ENCODE assay signal across 9 mouse cellular contexts in the genomic region with DNA sequence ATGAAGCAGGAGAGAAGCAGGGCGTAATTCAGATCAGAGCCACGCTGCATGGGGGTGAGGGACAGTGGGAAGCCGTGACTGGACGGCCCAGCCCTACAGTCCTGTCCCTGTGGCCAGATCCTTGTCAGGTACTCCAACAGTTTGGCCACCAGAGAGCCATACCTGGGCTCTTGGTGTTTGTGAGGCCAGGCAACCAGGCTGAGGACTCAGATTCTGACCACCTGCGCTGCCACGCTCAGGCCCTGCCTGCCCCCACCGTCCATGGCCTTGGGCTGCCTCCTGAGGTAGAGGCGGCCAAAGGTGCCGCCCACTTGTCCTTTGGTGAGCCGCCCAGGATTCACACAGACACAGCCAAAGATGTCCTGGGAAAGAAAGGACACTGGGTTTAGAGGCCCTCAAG. TPM values are rescaled to one million over a fixed set of nuclear protein-coding genes. Genes with fewer than 3 reads are reported as not detected.
A peak's percentile ranks its signal among the peaks of the same experiment; 100 is the strongest.
DNase-seq lines count a peak whose midpoint lies in the region; ATAC-seq lines count a peak whose summit lies in the region.
"Had no signal": no experiment of that assay in that cellular context is flagged by ENCODE, and none has a peak within 500 bp of the region (broad histone marks: within the 10 kb centered on the region; RNA-seq: fewer than 3 reads in every experiment).

No protein-coding gene starts in this region.

- H3K4me1 ChIP-seq in forebrain, embryonic 13.5 days, result peaks cover 25% of the 10 kb centered on the region
- H3K4me1 ChIP-seq in forebrain, embryonic 10.5 days, result peaks cover 16% of the 10 kb centered on the region
- H3K4me1 ChIP-seq in kidney, embryonic 16.5 days (ENCODE audit: insufficient read depth, low read length), result peaks cover 53% of the 10 kb centered on the region
- peaks cover 35% of the 10 kb centered on the region for H3K4me1 ChIP-seq in intestine, embryonic 16.5 days (ENCODE audit: control insufficient read depth, insufficient read depth, low read length)

- no peak for DNase-seq in forebrain, embryonic 10.5 days (ENCODE audit: extremely low spot score, low spot score)
- no peak for DNase-seq in kidney, postnatal 25 days
- peak; percentile 62 for DNase-seq in adrenal gland, postnatal 25 days
- no peak for DNase-seq in ovary, postnatal 36 days (ENCODE audit: low spot score)

- H3K27me3 ChIP-seq in forebrain, embryonic 13.5 days, result no peaks in the 10 kb centered on the region
- no peaks in the 10 kb centered on the region for H3K27me3 ChIP-seq in forebrain, embryonic 10.5 days (ENCODE audit: poor library complexity, severe bottlenecking)
- no peaks in the 10 kb centered on the region for H3K27me3 ChIP-seq in kidney, embryonic 16.5 days (ENCODE audit: insufficient read depth, low read length)
- no peaks in the 10 kb centered on the region for H3K27me3 ChIP-seq in intestine, embryonic 16.5 days (replicated peaks; ENCODE audit: control insufficient read depth, insufficient read depth, low read length)

- H3K9ac ChIP-seq in forebrain, embryonic 13.5 days, result no peak overlapping the region
- 0 out of 2 replicates have a peak overlapping the region, but pooled peaks have one; percentile 41 for H3K9ac ChIP-seq in kidney, embryonic 16.5 days (replicated peaks; ENCODE audit: low read length)
- H3K9ac ChIP-seq in intestine, embryonic 16.5 days (ENCODE audit: low read depth, low read length), result peak overlapping the region; percentile 31

- H3K36me3 ChIP-seq in forebrain, embryonic 13.5 days (ENCODE audit: poor library complexity, severe bottlenecking), result peaks cover 45% of the 10 kb centered on the region
- H3K36me3 ChIP-seq in forebrain, embryonic 10.5 days (replicated peaks), result peaks cover 71% of the 10 kb centered on the region
- H3K36me3 ChIP-seq in kidney, embryonic 16.5 days (ENCODE audit: insufficient read depth, low read length), result peaks cover 6% of the 10 kb centered on the region; the same call in 1 of the 2 replicates
- peaks cover 3% of the 10 kb centered on the region for H3K36me3 ChIP-seq in intestine, embryonic 16.5 days (ENCODE audit: control insufficient read depth, insufficient read depth, low read length)

- no peak for ATAC-seq in forebrain, embryonic 13.5 days
- ATAC-seq in kidney, embryonic 16.5 days (ENCODE audit: low FRiP score, low TSS enrichment), result no peak
- no peak for ATAC-seq in intestine, embryonic 16.5 days
- no peak for ATAC-seq in CD4-positive, CD25-positive, alpha-beta regulatory T cell, adult 4 months

- H3K27ac ChIP-seq in forebrain, embryonic 13.5 days, result peak overlapping the region; percentile 63; the same call in 1 of the 2 replicates
- H3K27ac ChIP-seq in forebrain, embryonic 10.5 days, result no peak overlapping the region
- peak overlapping the region; percentile 91 for H3K27ac ChIP-seq in kidney, embryonic 16.5 days (ENCODE audit: low read length)
- peak overlapping the region; percentile 46 for H3K27ac ChIP-seq in intestine, embryonic 16.5 days (ENCODE audit: low read length)

- H3K9me3 ChIP-seq in forebrain, embryonic 13.5 days (replicated peaks), result no peaks in the 10 kb centered on the region
- no peaks in the 10 kb centered on the region for H3K9me3 ChIP-seq in forebrain, embryonic 10.5 days
- H3K9me3 ChIP-seq in kidney, embryonic 16.5 days (ENCODE audit: low read length), result no peaks in the 10 kb centered on the region
- H3K9me3 ChIP-seq in intestine, embryonic 16.5 days (ENCODE audit: control insufficient read depth, low read length), result no peaks in the 10 kb centered on the region

- 90% methylated on average over 10 of the region's 10 CpGs for WGBS in forebrain, embryonic 13.5 days
- WGBS in forebrain, embryonic 10.5 days, result 90% methylated on average over 10 of the region's 10 CpGs
- WGBS in kidney, embryonic 16.5 days, result 82% methylated on average over 10 of the region's 10 CpGs
- WGBS in intestine, embryonic 16.5 days, result 81% methylated on average over 10 of the region's 10 CpGs

- no peak overlapping the region for H3K4me2 ChIP-seq in forebrain, embryonic 13.5 days
- no peak overlapping the region for H3K4me2 ChIP-seq in kidney, embryonic 16.5 days (replicated peaks; ENCODE audit: low read depth, low read length)
- no peak overlapping the region for H3K4me2 ChIP-seq in intestine, embryonic 16.5 days (ENCODE audit: low read depth, low read length)

- H3K4me3 ChIP-seq in forebrain, embryonic 13.5 days, result no peak overlapping the region
- H3K4me3 ChIP-seq in forebrain, embryonic 10.5 days, result no peak overlapping the region
- H3K4me3 ChIP-seq in kidney, embryonic 16.5 days (ENCODE audit: low read length), result no peak overlapping the region
- H3K4me3 ChIP-seq in intestine, embryonic 16.5 days (ENCODE audit: low read length), result no peak overlapping the region

RNA-seq across cellular contexts. Expression of a gene that starts 16.0 kb away (rescaled TPM):
- 4.2 and 4.6 TPM in 2 replicates for polyA plus RNA-seq in forebrain, embryonic 13.5 days (2015; fragmentation: Nextera tagmentation; extraction: Ambion mirVana)
- polyA plus RNA-seq in forebrain, embryonic 10.5 days (2016; fragmentation: Nextera tagmentation; extraction: Ambion mirVana), result 1.1 and 1.5 TPM in 2 replicates
- 16.5 and 17.3 TPM in 2 replicates for polyA plus RNA-seq in kidney, embryonic 16.5 days (2015; fragmentation: Nextera tagmentation; extraction: Ambion mirVana)
- 6.2 and 8.5 TPM in 2 replicates for total RNA-seq in adrenal gland, postnatal 25 days (2021)
- polyA plus RNA-seq in intestine, embryonic 16.5 days (2015; fragmentation: Nextera tagmentation; extraction: Ambion mirVana), result 14.7 and 15.1 TPM in 2 replicates
- under 1 TPM in 1 of 2 experiments, not detected in 1; 0.34 TPM for polyA plus RNA-seq in CD4-positive, CD25-positive, alpha-beta regulatory T cell, adult 4 months (2017; shearing (Covaris generic))

RNA-seq across cellular contexts. Expression of a gene that starts 23.3 kb away (rescaled TPM):
- polyA plus RNA-seq in forebrain, embryonic 13.5 days (2015; fragmentation: Nextera tagmentation; extraction: Ambion mirVana), result 52.6 and 55.9 TPM in 2 replicates
- polyA plus RNA-seq in forebrain, embryonic 10.5 days (2016; fragmentation: Nextera tagmentation; extraction: Ambion mirVana), result 122 and 126 TPM in 2 replicates
- polyA plus RNA-seq in kidney, embryonic 16.5 days (2015; fragmentation: Nextera tagmentation; extraction: Ambion mirVana), result 77.7 and 82.1 TPM in 2 replicates
- total RNA-seq in adrenal gland, postnatal 25 days (2021), result 28.4 and 29.6 TPM in 2 replicates
- polyA plus RNA-seq in intestine, embryonic 16.5 days (2015; fragmentation: Nextera tagmentation; extraction: Ambion mirVana), result 58.4 and 61.7 TPM in 2 replicates
- polyA plus RNA-seq in CD4-positive, CD25-positive, alpha-beta regulatory T cell, adult 4 months (2017; shearing (Covaris generic)), result 10 to 100 TPM; 13.8 to 15.8 TPM

RNA-seq across cellular contexts. Expression of a gene that starts 27.8 kb away (rescaled TPM):
- 147 and 169 TPM in 2 replicates for polyA plus RNA-seq in forebrain, embryonic 13.5 days (2015; fragmentation: Nextera tagmentation; extraction: Ambion mirVana)
- polyA plus RNA-seq in forebrain, embryonic 10.5 days (2016; fragmentation: Nextera tagmentation; extraction: Ambion mirVana), result 246 and 247 TPM in 2 replicates
- polyA plus RNA-seq in kidney, embryonic 16.5 days (2015; fragmentation: Nextera tagmentation; extraction: Ambion mirVana), result 185 and 188 TPM in 2 replicates
- total RNA-seq in adrenal gland, postnatal 25 days (2021), result 88.9 and 103 TPM in 2 replicates
- 109 and 119 TPM in 2 replicates for polyA plus RNA-seq in intestine, embryonic 16.5 days (2015; fragmentation: Nextera tagmentation; extraction: Ambion mirVana)
- 100 to 1,000 TPM; 214 to 296 TPM for polyA plus RNA-seq in CD4-positive, CD25-positive, alpha-beta regulatory T cell, adult 4 months (2017; shearing (Covaris generic))

RNA-seq across cellular contexts. Expression of a gene that starts 45.3 kb away (rescaled TPM):
- polyA plus RNA-seq in forebrain, embryonic 13.5 days (2015; fragmentation: Nextera tagmentation; extraction: Ambion mirVana), result not detected in 2 replicates
- not detected in 2 replicates for polyA plus RNA-seq in forebrain, embryonic 10.5 days (2016; fragmentation: Nextera tagmentation; extraction: Ambion mirVana)
- polyA plus RNA-seq in kidney, embryonic 16.5 days (2015; fragmentation: Nextera tagmentation; extraction: Ambion mirVana), result not detected in 2 replicates
- not detected in 2 replicates for total RNA-seq in adrenal gland, postnatal 25 days (2021)
- not detected in 2 replicates for polyA plus RNA-seq in intestine, embryonic 16.5 days (2015; fragmentation: Nextera tagmentation; extraction: Ambion mirVana)
- not detected for polyA plus RNA-seq in CD4-positive, CD25-positive, alpha-beta regulatory T cell, adult 4 months (2017; shearing (Covaris generic))
- total RNA-seq: layer of hippocampus, postnatal 25 days had no signal

RNA-seq across cellular contexts. Expression of a gene that starts 46.7 kb away (rescaled TPM):
- 13.1 and 15.5 TPM in 2 replicates for polyA plus RNA-seq in forebrain, embryonic 13.5 days (2015; fragmentation: Nextera tagmentation; extraction: Ambion mirVana)
- 9.0 and 9.1 TPM in 2 replicates for polyA plus RNA-seq in forebrain, embryonic 10.5 days (2016; fragmentation: Nextera tagmentation; extraction: Ambion mirVana)
- polyA plus RNA-seq in kidney, embryonic 16.5 days (2015; fragmentation: Nextera tagmentation; extraction: Ambion mirVana), result 3.7 and 4.4 TPM in 2 replicates
- total RNA-seq in adrenal gland, postnatal 25 days (2021), result 1.3 and 2.0 TPM in 2 replicates
- polyA plus RNA-seq in intestine, embryonic 16.5 days (2015; fragmentation: Nextera tagmentation; extraction: Ambion mirVana), result 1.5 and 1.7 TPM in 2 replicates
- polyA plus RNA-seq in CD4-positive, CD25-positive, alpha-beta regulatory T cell, adult 4 months (2017; shearing (Covaris generic)), result under 1 TPM; 0.51 to 0.84 TPM
